Mouse (Mus musculus): ENCODE measurements around the gene Polr2a.

The Polr2a gene

DNA sequence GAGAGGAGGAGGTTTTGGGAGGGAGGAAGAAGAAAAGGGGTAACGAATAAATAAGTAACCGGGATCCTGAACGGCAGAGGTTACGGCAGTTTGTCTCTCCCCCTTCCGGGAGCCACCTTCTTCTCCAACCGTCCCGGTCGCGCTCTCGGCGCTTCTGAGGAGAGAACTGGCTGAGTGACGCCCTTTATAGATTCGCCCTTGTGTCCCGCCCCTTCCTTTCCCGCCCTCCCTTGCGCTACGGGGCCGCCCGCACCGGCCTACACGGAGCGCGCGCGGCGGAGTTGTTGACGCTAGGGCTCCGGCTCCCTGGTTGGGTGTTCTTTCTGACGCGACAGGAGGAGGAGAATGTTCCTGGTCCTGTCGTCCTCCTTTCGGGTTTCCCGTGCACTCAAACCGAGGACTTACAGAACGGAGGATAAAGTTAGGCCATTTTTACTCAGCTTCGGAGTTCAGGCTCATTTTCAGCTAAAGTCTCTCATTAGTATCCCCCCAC is at the start of gene Polr2a:
Gene Polr2a, minus strand, starts transcription at position 160 of the 493 bp plus-strand sequence.
- peak; percentile 96 for DNase-seq (ENCODE audit: low spot score)

- no peak for DNase-seq (ENCODE audit: low spot score)
These were observed 49.2 kb upstream of the Polr2a start for GRCm38 (mm10) chr11:69807641-69808040.

DNA sequence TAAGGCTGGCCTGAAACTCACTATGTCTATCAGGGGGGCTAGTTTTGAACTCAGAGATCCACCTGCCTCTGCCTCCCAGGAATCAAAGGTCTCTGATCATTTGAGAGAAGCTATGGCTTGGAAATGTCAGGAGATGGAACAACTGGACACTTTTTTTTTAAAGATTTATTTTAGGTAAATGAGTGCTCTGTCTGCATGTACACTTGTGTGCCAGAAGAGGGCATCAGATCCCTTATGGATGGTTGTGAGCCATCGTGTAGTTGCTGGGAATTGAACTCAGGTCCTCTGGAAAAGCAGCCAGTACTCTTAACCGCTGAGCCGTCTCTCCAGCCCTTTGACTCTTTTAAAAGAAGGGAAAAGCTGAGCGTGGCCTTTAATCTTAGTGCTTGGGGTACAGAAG is 47.9 kb upstream of the Polr2a start:
- DNase-seq (ENCODE audit: low spot score) = no peak

DNA sequence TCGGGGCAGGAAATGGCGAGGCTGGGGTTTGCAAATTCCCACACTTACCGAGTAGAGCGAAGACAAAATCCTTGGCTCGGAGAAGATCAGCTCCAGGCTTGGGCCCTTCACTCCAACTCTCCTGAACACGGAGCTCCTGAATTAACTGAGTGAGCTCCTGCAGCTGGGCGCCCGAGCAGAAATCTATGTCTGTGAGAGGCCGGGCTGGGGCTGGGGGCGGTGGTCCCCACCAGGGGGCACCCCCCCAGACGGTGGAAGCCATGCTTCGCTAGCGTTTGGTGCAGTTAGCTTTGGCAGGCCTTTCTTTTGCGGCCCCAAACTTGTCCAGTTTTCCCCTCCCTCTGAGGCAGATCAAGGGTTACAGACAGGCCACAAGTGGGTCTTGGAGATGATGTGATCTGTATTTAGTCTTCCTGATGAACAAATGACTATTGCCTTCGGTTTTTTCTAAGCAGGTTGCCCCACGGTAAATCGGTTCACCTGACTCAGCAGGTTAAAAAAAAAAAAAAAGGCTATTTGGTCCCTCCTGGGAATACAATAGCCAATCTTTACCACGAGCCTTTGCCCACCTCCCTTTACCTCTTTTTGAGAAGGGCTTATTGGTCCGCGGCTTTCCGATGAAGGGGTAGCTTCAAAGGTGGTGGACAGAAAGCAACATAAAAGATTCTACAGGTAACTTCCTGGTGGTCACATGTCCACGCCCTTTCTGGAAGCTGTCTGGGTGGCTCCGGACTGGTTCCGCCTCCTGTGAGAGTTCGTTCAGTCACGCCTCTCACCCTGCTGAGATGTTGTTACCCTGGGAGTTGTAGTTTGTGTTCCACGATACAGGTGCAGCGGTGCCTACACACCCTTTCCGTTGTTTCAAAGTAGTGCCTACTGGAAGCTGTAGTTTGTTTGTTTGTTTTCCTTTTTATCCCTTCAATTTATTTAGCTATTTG is 46.8 kb upstream of the Polr2a start, which contains the start of gene Tmem102:
Gene Tmem102, minus strand, starts transcription at position 653 of the 938 bp plus-strand sequence.
- peak; percentile 84 for DNase-seq (ENCODE audit: low spot score)

DNA sequence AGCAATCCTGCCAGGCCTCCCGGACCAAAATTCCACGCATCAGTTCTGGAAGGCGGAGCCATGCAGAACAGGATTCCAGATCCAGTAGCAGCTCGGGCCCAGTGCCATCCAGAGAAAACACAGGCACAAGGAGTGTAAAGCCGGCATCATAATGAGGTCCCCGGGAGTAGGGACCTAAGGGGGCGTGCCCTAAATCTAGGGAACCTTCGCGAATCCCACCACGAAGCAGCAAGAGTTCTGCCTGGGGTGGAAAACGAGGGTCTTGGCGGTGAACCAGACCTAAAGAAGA is 46.2 kb upstream of the Polr2a start:
- peak; percentile 32 for DNase-seq (ENCODE audit: low spot score)

GRCm38 (mm10) chr11:69803786-69804651 is 45.6 kb upstream of the Polr2a start:
- DNase-seq (ENCODE audit: low spot score) = peak; percentile 78

GRCm38 (mm10) chr11:69803328-69803727 is 44.9 kb upstream of the Polr2a start:
- DNase-seq (ENCODE audit: low spot score) = no peak

DNA sequence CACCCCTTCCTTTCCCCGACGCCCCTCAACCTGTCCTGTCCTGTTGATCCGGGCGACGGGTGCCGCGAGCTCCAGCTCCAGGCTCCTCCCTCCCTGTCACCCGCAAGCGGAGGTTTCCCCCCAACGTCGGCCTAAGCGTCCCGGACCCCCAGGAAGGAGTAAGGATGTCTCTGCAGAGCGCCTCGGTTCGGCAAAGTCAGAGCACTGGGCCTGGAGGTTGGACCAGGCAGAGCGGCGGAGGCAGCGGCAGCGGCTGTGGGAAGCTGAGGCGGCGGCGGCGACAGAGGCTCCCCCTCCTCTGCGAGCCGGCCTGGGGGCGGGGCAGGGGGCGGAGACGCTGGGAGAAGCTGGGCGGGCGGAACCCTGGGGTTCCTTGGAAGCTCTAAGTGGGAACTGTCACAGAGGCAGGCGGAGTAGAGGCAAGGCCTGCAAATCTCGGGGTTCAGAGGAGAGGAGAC is 44.2 kb upstream of the Polr2a start:
- DNase-seq (ENCODE audit: low spot score) = peak; percentile 89

GRCm38 (mm10) chr11:69801379-69801977 is 43.0 kb upstream of the Polr2a start, which contains the start of gene Fgf11:
Gene Fgf11, minus strand, starts transcription at chr11:69801857.
- DNase-seq (ENCODE audit: low spot score) = no peak

GRCm38 (mm10) chr11:69800392-69801197 is 42.2 kb upstream of the Polr2a start:
- DNase-seq (ENCODE audit: low spot score) = no peak

DNA sequence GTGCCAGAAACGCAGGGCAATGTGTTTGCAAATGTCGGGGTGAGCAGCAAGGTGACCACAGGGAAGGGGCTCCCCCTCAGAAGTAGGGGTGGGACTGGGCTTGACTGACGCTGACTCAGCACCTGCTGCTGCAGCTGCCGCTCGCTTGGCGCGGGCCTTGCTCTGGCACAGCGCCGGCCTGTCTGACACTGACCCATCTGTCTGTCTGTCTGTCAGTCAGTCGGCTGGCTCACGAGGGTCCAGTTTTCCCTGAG is 41.6 kb upstream of the Polr2a start:
- no peak for DNase-seq (ENCODE audit: low spot score)

DNA sequence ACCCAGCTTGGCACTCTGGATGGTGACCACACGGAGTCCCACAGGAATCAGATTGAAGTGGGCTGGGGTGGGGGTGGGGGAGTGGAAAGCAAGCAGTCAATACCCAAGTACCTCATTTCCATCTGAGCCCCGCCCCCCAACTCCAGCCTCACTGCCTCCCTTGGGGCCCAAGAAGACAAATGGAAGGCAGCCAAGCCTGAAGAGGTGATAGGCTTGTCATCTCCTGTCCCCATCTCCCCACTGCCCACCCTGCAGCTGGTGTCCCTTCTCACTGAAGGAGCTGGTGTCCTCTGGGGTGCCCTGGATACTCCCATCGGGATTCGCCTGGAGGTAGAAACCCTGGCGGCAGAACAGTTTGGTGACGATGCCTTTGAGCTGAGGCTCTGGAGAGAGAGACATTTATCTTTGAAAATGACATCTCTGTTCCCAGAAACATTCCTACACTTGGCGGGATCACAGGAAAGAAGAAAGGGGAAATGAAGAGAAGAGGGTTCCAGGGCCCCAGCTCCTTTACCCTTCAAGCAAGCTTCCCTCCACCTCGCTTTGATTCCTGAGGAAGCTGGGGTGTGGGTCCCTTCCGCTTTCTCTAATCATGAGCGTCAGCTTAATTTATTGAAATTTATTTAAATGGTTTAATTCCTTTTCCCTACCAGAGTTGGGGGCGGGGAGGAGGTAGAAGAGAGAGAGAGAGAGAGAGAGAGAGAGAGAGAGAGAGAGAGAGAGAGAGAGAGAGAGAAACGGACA is 41.1 kb upstream of the Polr2a start:
- no peak for DNase-seq (ENCODE audit: low spot score)

DNA sequence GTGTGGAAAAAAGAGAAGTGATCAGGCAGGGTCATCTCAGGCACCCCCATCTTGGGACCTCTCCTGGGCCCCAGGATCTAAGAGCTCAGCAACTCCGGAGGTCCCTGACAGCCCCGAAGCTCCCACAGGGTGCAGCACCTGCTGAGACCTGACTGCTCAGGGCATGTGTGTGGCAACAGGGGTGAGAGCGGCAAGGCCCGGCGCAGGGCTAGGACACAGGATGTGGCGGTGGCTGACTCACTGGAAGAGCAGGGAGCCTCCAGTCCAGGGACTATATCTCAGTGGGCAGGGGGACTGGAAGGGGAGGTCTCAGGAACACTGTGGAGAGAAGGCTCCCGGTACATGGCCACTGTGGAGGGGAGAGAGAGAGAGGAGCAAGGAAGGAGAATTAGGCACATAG is 39.5 kb upstream of the Polr2a start:
- DNase-seq (ENCODE audit: low spot score) = no peak

- no peak for DNase-seq (ENCODE audit: low spot score)
These were observed 37.6 kb upstream of the Polr2a start for GRCm38 (mm10) chr11:69795983-69796435.

DNA sequence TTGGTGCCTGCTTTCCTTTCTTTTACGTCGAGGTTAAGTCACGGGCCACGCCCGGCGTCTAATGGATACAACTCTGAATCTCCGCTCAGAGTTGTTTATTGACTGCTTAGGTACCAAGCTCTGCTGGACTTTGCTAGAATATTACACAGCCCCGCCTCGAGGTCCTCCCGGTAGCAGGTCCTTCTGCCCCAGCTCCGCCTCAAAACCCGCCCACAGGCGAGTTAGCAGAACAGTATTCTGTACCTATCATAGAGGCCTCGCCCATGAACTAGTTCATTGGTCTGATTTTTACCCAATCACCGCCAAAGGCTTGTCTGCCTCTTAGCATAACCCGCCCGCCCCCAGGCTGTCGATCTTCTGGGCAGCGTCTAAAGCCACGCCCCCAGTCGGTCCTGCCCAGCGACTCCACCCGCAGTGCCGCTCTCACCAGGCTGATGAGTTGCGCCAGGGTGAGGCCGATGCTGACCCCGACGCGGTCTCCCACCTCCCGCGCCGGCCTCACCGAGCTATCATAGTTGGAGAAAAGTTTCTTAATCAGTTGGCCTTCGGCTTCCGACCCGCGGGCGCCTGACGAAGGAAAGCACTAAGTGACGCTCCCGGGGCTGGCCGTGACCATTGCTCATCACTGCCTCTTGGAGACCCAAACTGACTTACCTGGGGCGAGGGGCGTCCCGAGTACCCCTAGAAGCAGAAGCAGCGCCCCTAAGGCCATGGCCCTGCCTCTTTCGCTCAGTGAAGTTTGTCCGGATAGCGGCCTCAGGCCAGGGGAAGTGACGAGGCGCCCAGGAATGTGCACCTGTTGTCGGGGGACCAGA is 36.9 kb upstream of the Polr2a start, which contains the start of gene Chrnb1:
Gene Chrnb1, minus strand, starts transcription at position 776 of the 815 bp plus-strand sequence.
- peak; percentile 99 for DNase-seq (ENCODE audit: low spot score)

DNA sequence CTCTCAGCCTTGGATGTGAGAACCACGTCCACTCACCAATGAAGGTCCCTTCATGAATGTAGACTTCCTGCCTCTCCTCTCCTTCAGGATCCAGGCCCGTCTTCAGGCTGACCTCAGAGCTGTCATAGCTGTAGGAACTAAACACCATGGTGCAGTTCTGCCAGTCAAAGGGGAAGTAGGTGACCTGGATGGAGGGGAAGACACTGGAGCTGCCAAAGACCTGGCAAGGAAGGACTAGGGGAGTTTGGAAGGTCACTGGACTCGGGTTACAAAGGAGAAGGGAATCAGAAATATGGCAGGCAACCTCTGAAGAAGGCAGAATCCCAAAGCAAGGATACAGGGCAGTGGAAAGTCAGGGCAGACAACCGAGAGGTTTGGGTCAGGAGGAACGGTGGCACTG is 35.0 kb upstream of the Polr2a start:
- no peak for DNase-seq (ENCODE audit: low spot score)

DNA sequence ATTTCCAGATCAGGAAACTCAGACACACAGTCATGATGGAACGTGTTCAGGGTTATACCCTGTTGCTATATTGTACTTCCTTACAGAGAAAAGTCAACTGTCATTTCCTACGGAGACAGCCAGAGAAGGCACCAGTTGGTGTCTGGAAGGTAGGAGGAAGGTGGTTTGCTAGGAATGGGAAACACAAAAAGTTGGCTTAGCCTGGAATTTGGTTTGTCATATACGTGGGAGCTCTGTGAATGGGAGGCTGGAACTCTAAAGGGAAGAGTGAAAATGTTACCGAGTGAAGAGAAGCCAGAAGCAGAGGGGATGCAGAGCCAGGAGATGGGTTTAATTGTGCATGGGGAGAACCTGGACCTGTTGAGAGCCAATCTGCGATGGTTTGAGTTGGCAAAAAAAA is 33.0 kb upstream of the Polr2a start:
- DNase-seq (ENCODE audit: low spot score) = no peak

GRCm38 (mm10) chr11:69789431-69789830 is 31.0 kb upstream of the Polr2a start:
- DNase-seq (ENCODE audit: low spot score) = no peak

DNA sequence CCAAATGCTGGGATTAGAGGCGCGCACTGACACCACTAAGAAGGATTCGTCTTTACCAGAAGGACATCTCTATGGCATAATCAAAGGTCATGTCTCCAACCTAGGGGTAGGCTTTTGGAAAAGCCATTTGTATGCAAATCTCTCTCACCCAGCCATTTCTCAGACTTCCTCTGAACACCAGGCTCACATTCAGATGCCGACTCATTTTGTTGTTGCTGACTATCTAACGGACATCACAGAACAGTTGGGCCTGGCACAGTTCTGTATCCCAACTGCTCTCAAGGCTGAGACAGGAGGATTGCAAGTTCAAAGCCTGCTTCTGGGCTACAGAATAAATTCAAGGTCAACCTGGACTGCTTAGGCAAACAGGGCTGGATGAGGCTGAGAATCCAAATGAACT is 28.9 kb upstream of the Polr2a start:
- DNase-seq (ENCODE audit: low spot score) = no peak

DNA sequence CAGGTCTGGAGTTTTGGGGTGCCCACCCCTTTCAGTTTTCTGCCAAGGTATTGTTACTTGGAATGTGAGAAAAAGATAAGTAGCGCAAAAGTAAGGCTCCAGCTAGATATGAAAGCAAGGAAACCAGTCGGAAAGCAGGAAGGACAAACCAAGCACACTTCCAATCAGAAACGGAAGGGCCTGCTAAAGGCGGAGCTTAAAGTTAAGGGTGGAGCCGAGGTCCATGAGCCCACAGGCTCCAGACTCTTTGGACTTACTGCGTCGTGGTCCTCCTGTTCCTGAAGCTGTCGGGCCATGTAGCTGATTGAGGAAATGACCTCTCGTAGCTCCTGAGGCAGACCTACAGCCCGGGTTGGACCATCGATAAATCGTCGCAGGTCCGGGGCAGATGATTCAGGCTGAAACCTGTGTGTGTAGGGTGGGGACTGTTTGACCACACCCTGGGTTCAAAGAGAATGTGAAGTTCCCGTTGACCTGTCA is 26.4 kb upstream of the Polr2a start:
- peak; percentile 77 for DNase-seq (ENCODE audit: low spot score)
